Mouse (Mus musculus) hindbrain, embryonic 13.5 days (tissue): ENCODE measurements around the gene Sat2. TPM values are rescaled to one million over a fixed set of nuclear protein-coding genes. Genes with fewer than 3 reads are reported as not detected.
"Not testable (repeated sequence)": the region's sequence is repeated elsewhere in the genome, so short reads cannot be mapped to it uniquely, and the experiment has no call there.

Source experiments
- ATAC-seq: fragments of 200-750 bp; cut with Nextera tagmentation; 2 replicates; pipeline ENCODE4 v1.8.0; 2017; ENCODE audit warnings: moderate TSS enrichment; ENCODE audit not compliant: low FRiP score
- H3K27ac ChIP-seq: fragments of 300-500 bp; sonication (generic); 2 replicates; pipeline ENCODE4 v1.5.1; 2015; ENCODE audit warnings: inconsistent platforms, mild to moderate bottlenecking, moderate library complexity
- H3K27me3 ChIP-seq: fragments of 300-500 bp; sonication (generic); 2 replicates; pipeline ENCODE4 v1.6.1; 2015; ENCODE audit warnings: mild to moderate bottlenecking, inconsistent platforms
- H3K36me3 ChIP-seq: fragments of 300-500 bp; sonication (generic); 2 replicates; pipeline ENCODE4 v1.6.1; 2015; ENCODE audit warnings: mild to moderate bottlenecking, inconsistent platforms
- H3K4me1 ChIP-seq: fragments of 300-500 bp; sonication (generic); replicated peaks from 2 replicates; pipeline ENCODE4 v1.6.1; 2015; ENCODE audit warnings: inconsistent platforms
- H3K4me2 ChIP-seq: fragments of 300-500 bp; sonication (generic); 2 replicates; pipeline ENCODE4 v1.6.1; 2015; ENCODE audit warnings: inconsistent platforms, mild to moderate bottlenecking, moderate library complexity
- H3K4me3 ChIP-seq: fragments of 300-500 bp; sonication (generic); 2 replicates; pipeline ENCODE4 v1.5.1; 2015; ENCODE audit warnings: mild to moderate bottlenecking, inconsistent platforms
- H3K9ac ChIP-seq: fragments of 300-500 bp; sonication (generic); 2 replicates; pipeline ENCODE4 v1.6.1; 2015; ENCODE audit warnings: mild to moderate bottlenecking, inconsistent platforms
- H3K9me3 ChIP-seq: fragments of 300-500 bp; sonication (generic); 2 replicates; pipeline ENCODE4 v1.6.1; 2016; ENCODE audit warnings: inconsistent platforms
- WGBS: fragments of 180-500 bp; shearing (Covaris S2); methylation state at CpG from one replicate; pipeline ENCODE4 v1.1.7; 2015; 5-methylcytosine and 5-hydroxymethylcytosine counted together
- polyA plus RNA-seq: library from polyadenylated mRNA; unstranded; fragments of >200 nt; fragmentation: Nextera tagmentation; extraction: Ambion mirVana; gene quantifications from 2 replicates; pipeline ENCODE4 v1.2.1, GENCODE M21; 2015

Gene Sat2
- polyA plus RNA-seq, 1 experiment from 2014 or later: 28.1 TPM

DNA sequence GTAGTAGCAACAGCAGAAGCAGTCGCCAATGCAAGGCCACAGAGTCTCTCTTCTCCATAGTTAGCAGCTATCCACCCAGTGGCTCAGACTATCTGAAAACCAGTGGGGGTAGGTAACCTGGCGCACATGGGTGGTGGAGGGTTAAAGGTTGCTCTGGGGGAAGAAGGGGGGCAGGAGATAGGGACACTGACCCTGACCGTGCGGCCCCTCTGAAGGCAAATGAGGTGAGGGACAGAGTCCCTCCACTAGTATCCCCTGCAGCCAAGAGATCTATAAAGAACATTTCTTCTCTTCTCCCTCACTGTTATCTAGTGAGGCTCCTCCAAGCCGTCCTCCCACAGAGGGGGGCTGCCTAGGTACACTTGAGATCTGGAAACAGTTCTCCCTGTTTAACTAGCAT is 4.0 kb upstream of the Sat2 start, which contains the start of gene Shbg:
Gene Shbg, minus strand, starts transcription at position 101 of the 400 bp plus-strand sequence.
- peak within 1 kb of the TSS; percentile 51; the same call in 1 of the 2 replicates for H3K9ac ChIP-seq

DNA sequence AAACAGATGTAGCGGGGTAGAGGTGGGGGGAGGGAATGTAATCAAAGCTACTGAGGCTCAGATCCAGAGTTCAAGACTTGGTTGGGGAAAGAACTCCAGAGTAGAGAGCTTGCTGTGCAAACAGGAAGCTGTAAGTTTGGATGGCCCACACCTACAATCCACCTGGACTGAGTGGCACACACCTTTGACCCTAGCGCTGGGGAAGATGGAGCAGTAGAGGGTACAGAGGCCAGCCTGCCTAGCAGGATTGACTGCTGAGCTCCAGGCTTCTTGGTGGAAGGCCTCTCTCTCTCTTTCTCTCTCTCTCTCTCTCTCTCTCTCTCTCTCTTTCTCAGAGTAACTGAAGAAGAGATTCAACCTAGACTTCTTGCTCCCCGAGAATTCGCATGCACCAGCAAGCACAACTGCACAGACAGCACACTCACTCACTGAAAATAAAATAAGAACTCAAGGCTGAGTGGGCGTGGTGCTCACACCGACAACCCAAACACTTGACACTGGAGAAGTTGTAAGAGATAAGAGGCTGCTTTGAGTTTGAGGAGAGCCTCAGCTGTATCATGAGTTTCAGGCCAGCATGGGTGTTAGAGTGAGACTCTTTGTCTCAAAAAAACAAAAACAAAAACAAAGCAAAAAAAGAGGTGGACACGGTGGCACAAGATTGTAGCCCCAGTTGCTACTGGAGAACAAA is 1.3 kb upstream of the Sat2 start:
- no peak for ATAC-seq
- Histone ChIP-seq H3K27me3 (0 out of 2 replicates have a peak, but pooled peaks cover 4% of the 10 kb centered on the region), H3K9ac (no peak overlapping the region)

More for the DNA sequence above, 4.0 kb upstream of the Sat2 start, which contains the start of gene Shbg:
- Histone ChIP-seq H3K4me1 (peaks cover 13% of the 10 kb centered on the region), H3K9me3 (no peaks in the 10 kb centered on the region), H3K36me3 (no peaks in the 10 kb centered on the region), H3K27me3 (peaks cover 14% of the 10 kb centered on the region; the same call in 1 of the 2 replicates), H3K4me2 (no peak within 1 kb of the TSS), H3K27ac (no peak within 1 kb of the TSS), H3K4me3 (no peak within 1 kb of the TSS)
- ATAC-seq: no peak
- WGBS: 76% methylated on average over 5 of the region's 5 CpGs

GRCm38 (mm10) chr11:69622406-69622805 is 582 bp downstream of the Sat2 start:
- no peaks in the 10 kb centered on the region for H3K9me3 ChIP-seq
- H3K27me3 ChIP-seq: no peaks in the 10 kb centered on the region
- ATAC-seq: no peak
- H3K4me1 ChIP-seq: peaks cover 15% of the 10 kb centered on the region
- peak overlapping the region; percentile 85 for H3K27ac ChIP-seq
- H3K9ac ChIP-seq: peak overlapping the region; percentile 78
- H3K36me3 ChIP-seq: no peaks in the 10 kb centered on the region
- peak overlapping the region; percentile 86 for H3K4me2 ChIP-seq
- 40% methylated on average over 6 of the region's 6 CpGs for WGBS
- peak overlapping the region; percentile 55 for H3K4me3 ChIP-seq

More for the DNA sequence above, 1.3 kb upstream of the Sat2 start:
- H3K4me2 ChIP-seq: no peak overlapping the region
- 87% methylated on average over 7 of the region's 7 CpGs for WGBS
- no peaks in the 10 kb centered on the region for H3K9me3 ChIP-seq
- H3K36me3 ChIP-seq: no peaks in the 10 kb centered on the region
- H3K4me3 ChIP-seq: no peak overlapping the region
- peaks cover 15% of the 10 kb centered on the region for H3K4me1 ChIP-seq
- no peak overlapping the region for H3K27ac ChIP-seq

DNA sequence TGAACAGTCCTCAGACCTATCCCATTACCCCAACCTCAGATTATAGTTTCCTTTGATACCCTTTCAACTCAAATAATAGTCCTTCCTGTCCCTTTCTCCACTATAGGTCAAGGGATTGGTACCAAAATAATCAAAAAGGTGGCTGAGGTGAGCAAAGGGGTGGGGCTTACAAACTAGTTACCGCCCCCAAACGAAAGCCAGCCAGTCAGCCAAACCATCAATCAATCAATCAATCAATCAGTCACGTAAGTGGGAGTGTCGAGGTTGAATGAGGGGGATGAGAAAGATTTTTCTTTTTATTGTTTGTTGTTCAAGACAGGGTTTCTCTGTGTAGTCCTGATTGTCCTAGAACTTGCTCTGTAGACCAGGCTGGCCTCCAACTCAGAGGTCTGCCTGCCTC is 1.2 kb downstream of the Sat2 start:
- Histone ChIP-seq H3K9me3 (no peaks in the 10 kb centered on the region), H3K9ac (peak overlapping the region; percentile 78), H3K36me3 (no peaks in the 10 kb centered on the region), H3K4me3 (peak overlapping the region; percentile 55), H3K4me1 (peaks cover 15% of the 10 kb centered on the region), H3K4me2 (peak overlapping the region; percentile 86), H3K27me3 (no peaks in the 10 kb centered on the region), H3K27ac (no peak overlapping the region)
- WGBS: 66% methylated on average over 4 of the region's 4 CpGs
- no peak for ATAC-seq

DNA sequence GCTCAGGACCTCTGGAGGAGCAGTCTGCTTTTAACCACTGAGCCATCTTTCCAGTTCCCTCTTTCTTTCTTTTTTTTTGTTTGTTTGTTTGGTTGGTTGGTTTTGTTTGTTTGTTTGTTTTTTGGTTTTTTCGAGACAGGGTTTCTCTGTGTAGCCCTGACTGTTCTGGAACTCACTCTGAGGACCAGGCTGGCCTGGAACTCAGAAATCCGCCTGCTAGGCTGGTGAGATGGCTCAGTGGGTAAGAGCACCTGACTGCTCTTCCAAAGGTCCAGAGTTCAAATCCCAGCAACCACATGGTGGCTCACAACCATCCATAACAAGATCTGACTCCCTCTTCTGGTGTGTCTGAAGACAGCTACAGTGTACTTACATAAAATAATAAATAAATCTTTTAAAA is 2.5 kb downstream of the Sat2 start:
- H3K4me2 ChIP-seq, H3K9ac ChIP-seq, H3K27me3 ChIP-seq, H3K4me3 ChIP-seq, ATAC-seq, H3K27ac ChIP-seq, H3K36me3 ChIP-seq, H3K9me3 ChIP-seq: not testable (repeated sequence)
- WGBS: 86% methylated on average over 2 of the region's 2 CpGs
- H3K4me1 ChIP-seq: peaks cover 15% of the 10 kb centered on the region

DNA sequence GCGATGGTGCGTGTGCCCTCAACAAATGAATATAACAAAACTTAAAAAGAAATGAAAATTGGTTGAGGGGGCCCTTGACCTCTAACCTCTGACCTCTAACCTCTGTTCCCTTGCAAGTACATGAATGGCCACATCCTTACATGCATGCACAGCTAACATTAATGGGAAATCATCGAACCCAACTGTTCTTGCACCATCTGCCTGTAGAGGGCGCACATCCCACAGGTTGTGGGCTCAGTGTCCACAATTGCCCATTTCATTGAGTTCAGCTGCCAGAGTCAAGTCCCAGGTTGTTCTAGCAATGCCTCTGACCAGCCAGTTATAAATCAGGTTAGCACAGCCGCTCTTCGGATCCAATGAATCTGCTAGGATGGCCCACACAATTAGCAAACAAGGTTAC is 6.5 kb downstream of the Sat2 start:
- Histone ChIP-seq H3K4me3 (no peak overlapping the region), H3K9ac (no peak overlapping the region), H3K4me2 (no peak overlapping the region), H3K27me3 (no peaks in the 10 kb centered on the region), H3K36me3 (no peaks in the 10 kb centered on the region), H3K27ac (no peak overlapping the region), H3K4me1 (peaks cover 4% of the 10 kb centered on the region), H3K9me3 (no peaks in the 10 kb centered on the region)
- ATAC-seq: no peak
- WGBS: 37% methylated on average over 6 of the region's 6 CpGs

DNA sequence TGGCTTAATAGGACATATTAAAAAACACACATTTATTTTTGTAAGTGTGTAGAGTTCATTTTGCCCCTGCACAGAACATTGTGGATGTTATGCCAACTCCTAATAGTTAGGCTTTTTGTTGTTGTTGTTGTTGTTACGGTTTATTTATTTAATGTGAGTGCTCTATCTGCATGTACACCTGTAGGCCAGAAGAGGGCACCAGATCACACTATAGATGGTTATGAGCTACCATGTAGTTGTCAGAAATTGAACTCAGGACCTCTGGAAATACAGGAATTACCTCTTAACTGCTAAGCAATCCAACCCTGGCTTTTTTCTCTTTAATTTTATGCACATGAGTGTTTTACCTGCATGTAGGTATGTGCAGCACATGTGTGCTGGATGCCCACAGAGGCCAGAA is 8.0 kb downstream of the Sat2 start:
- no peaks in the 10 kb centered on the region for H3K9me3 ChIP-seq
- H3K27me3 ChIP-seq: no peaks in the 10 kb centered on the region
- no peak overlapping the region for H3K27ac ChIP-seq
- no peak overlapping the region for H3K4me2 ChIP-seq
- 67% methylated on average over 1 of the region's 1 CpGs for WGBS
- H3K4me1 ChIP-seq: peaks cover 16% of the 10 kb centered on the region
- H3K4me3 ChIP-seq: no peak overlapping the region
- H3K36me3 ChIP-seq: no peaks in the 10 kb centered on the region
- no peak overlapping the region for H3K9ac ChIP-seq
- no peak for ATAC-seq

DNA sequence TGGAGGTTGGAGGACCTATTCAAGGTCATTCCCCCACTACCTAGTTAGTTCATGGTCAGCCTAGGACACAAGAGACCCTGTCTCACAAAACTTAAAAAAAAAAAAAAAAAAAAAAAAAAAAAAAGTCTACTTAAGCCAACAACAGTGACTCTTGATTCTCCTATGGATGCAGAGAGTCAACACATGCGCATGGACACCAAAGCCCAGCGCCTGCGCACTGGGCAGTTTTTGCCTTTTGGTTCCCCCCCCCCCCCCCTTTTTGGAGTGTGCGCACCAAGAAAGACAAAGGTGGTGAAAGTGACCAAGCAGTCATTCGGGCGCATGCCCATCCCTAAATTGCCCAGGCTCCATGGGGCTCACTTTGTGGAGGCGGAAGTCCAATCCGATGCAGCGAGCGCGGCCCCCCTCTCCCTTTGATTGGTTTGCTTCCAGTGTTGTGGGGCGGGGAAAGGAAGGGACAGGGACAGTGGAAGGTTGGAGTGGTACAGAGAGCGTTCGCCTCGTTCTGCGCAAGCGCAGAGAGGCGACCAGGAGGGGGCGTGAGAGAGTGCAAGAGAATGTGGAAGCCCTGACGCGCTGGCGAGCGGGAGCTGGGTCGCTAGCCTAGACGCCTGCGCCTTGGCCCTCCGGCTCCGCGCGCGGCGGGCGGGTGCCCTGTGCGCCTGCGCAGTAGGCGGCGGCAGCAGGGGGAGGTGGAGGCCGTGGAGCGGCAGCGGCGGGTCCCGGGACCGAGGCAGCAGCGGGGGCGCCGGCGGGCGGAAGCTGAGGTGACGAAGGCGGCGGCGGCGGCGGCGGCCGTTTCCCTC is 10.7 kb downstream of the Sat2 start, which contains the start of gene Fxr2:
Gene Fxr2, plus strand, starts transcription at position 707 of the 806 bp plus-strand sequence.
- WGBS: 0% methylated on average over 48 of the region's 56 CpGs
- Histone ChIP-seq H3K4me3 (peak within 1 kb of the TSS; percentile 87), H3K4me1 (peaks cover 34% of the 10 kb centered on the region), H3K9ac (peak within 1 kb of the TSS; percentile 97), H3K4me2 (peak within 1 kb of the TSS; percentile 82), H3K27ac (peak within 1 kb of the TSS; percentile 98), H3K9me3 (no peaks in the 10 kb centered on the region), H3K27me3 (no peaks in the 10 kb centered on the region), H3K36me3 (peaks cover 5% of the 10 kb centered on the region; the same call in 1 of the 2 replicates)
- ATAC-seq: peak; percentile 99

DNA sequence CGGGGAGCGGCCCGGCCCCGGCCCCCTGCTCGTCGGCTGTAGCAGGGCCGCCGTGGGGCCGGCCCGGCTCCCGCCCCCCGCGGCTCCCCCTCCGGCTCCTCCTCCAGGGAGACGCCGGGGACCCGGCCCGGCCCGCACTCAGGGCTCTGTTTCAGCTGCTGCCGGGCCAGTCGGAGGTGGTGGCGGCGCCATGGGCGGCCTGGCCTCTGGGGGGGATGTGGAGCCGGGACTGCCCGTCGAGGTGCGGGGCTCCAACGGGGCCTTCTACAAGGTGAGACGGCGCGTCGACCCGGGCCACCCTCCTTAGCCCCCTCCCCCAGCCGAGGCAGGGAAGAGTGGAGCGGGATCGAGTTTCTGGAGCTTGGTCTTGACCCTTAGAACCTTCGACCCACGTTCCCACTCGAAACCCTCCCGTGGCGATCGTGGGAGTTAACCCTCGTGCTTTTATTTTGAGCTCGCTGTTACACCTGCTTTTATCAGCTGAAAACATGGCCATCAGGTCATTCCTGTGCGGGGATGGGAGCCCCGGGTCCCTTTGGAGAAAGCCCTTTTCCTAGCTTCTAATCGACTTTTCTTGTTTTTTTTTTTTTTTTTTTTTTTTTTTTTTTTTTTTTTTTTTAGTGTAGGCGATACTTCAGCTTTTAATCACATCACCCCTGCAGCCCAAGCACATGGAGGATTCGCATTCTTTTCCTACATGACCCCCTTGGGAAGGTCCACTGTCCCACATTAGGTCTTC is 11.5 kb downstream of the Sat2 start:
- H3K4me1 ChIP-seq: peaks cover 34% of the 10 kb centered on the region
- peak; percentile 64 for ATAC-seq
- no peaks in the 10 kb centered on the region for H3K27me3 ChIP-seq
- peak overlapping the region; percentile 98 for H3K27ac ChIP-seq
- H3K9me3 ChIP-seq: no peaks in the 10 kb centered on the region
- under 1% methylated on average over 41 of the region's 50 CpGs for WGBS
- peak overlapping the region; percentile 87 for H3K4me3 ChIP-seq
- peaks cover 5% of the 10 kb centered on the region; the same call in 1 of the 2 replicates for H3K36me3 ChIP-seq
- peak overlapping the region; percentile 97 for H3K9ac ChIP-seq
- H3K4me2 ChIP-seq: peak overlapping the region; percentile 82

DNA sequence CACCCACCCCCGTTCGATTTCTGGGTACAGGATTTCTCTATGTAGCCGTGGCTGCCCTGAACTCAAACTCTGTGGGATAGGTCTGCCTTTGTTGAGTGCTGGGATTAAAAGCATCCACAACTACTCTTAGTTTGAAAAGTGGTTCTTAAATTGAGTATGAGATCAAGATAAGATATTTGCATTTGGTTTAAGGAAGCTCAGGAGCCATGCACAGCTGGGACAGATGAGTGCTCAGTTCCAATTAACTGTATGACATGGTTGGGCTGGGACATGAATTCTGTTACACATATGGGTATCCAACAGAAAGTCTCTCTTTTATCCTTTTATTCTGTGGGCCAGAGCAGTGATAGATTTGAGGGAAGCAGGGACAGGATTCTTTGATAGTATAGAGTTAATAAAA is 13.6 kb downstream of the Sat2 start:
- no peak overlapping the region for H3K4me3 ChIP-seq
- peak overlapping the region; percentile 39; the same call in 1 of the 2 replicates for H3K9ac ChIP-seq
- 94% methylated on average over 3 of the region's 3 CpGs for WGBS

GRCm38 (mm10) chr11:69645860-69646259 is 24.0 kb downstream of the Sat2 start:
- Histone ChIP-seq H3K9ac (no peak overlapping the region), H3K4me3 (no peak overlapping the region), H3K36me3 (peaks cover 99% of the 10 kb centered on the region)

More for the DNA sequence above, 13.6 kb downstream of the Sat2 start:
- Histone ChIP-seq H3K4me2 (peak overlapping the region; percentile 82), H3K9me3 (no peaks in the 10 kb centered on the region), H3K27ac (no peak overlapping the region), H3K4me1 (peaks cover 34% of the 10 kb centered on the region), H3K27me3 (no peaks in the 10 kb centered on the region), H3K36me3 (peaks cover 22% of the 10 kb centered on the region)
- ATAC-seq: no peak

DNA sequence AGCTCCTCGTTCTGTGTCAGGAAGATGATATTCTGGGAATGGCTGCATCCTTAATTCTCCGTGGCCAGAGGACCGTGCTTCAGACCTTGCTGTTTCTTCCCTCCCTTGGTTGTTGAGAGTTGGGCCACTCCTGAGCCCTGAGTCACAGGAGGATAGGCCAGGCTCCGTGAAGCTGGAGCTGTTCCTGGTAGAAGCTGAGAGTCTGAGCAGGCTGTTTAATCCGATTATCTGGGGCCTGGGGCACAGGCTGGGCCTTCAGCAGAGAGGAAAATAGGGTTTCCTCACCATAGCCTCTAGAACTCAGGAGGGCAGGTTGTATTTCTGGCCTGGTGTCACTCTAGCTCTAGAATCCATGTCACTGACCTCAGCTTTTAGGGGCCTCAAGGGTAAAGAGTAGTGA is 31.6 kb downstream of the Sat2 start:
- peak overlapping the region; percentile 31 for H3K27ac ChIP-seq
- 78% methylated on average over 5 of the region's 5 CpGs for WGBS

More at GRCm38 (mm10) chr11:69645860-69646259, 24.0 kb downstream of the Sat2 start:
- Histone ChIP-seq H3K4me2 (no peak overlapping the region), H3K27me3 (no peaks in the 10 kb centered on the region), H3K4me1 (no peaks in the 10 kb centered on the region), H3K9me3 (no peaks in the 10 kb centered on the region), H3K27ac (no peak overlapping the region)
- WGBS: 97% methylated on average over 5 of the region's 5 CpGs
- no peak for ATAC-seq

More for the DNA sequence above, 31.6 kb downstream of the Sat2 start:
- Histone ChIP-seq H3K4me2 (no peak overlapping the region), H3K4me3 (no peak overlapping the region), H3K9me3 (no peaks in the 10 kb centered on the region), H3K27me3 (no peaks in the 10 kb centered on the region), H3K4me1 (peaks cover 21% of the 10 kb centered on the region), H3K36me3 (peaks cover 83% of the 10 kb centered on the region), H3K9ac (no peak overlapping the region)
- ATAC-seq: no peak
